Mouse (Mus musculus) G1E (cell line): ENCODE measurements at regions not wholly inside any gene's neighbourhood (a gene's known extent, or its start where the extent isn't known, plus 50 kb on each side); places are given as distances from the start of the nearest gene placed in this dataset.
"Not testable (repeated sequence)": the region's sequence is repeated elsewhere in the genome, so short reads cannot be mapped to it uniquely, and the experiment has no call there.

Source experiments
- ATAC-seq: 2 replicates; pipeline ENCODE4 v1.8.0; 2016; ENCODE audit warnings: mild to moderate bottlenecking; ENCODE audit not compliant: insufficient number of reproducible peaks, poor library complexity, low FRiP score, severe bottlenecking; ENCODE audit errors: extremely low read depth
- DNase-seq: peaks from one replicate; pipeline ENCODE4 v3.0.0; 2012; ENCODE audit warnings: low spot score
- H3K27me3 ChIP-seq: 2 replicates; pipeline ENCODE4 v1.6.1; 2012; ENCODE audit warnings: mild to moderate bottlenecking, low read length, inconsistent platforms; ENCODE audit not compliant: insufficient read depth
- H3K36me3 ChIP-seq: replicated peaks from 2 replicates; pipeline ENCODE3; 2012; ENCODE audit warnings: mild to moderate bottlenecking, inconsistent platforms
- H3K4me1 ChIP-seq: 2 replicates; pipeline ENCODE4 v1.6.1; 2012; ENCODE audit warnings: low read depth, low read length, inconsistent platforms, mixed read lengths; ENCODE audit not compliant: insufficient read depth
- H3K4me3 ChIP-seq: 2 replicates; pipeline ENCODE4 v1.5.1; 2012; ENCODE audit warnings: low read depth, mild to moderate bottlenecking, inconsistent platforms, low read length, moderate library complexity, mixed read lengths
- H3K9me3 ChIP-seq: replicated peaks from 2 replicates; pipeline ENCODE4 v1.6.1; 2012; ENCODE audit warnings: inconsistent platforms
- CTCF ChIP-seq: IDR thresholded peaks from 2 replicates; pipeline ENCODE4 v1.5.1; 2012; ENCODE audit warnings: low read depth, low read length, inconsistent platforms, mixed read lengths

GRCm38 (mm10) chr7:60733331-60733994 is 593.4 kb upstream of the Snrpn start:
- not testable (repeated sequence) for H3K27me3 ChIP-seq, H3K4me1 ChIP-seq, H3K36me3 ChIP-seq, ATAC-seq, H3K9me3 ChIP-seq, H3K4me3 ChIP-seq, DNase-seq

GRCm38 (mm10) chr7:60728108-60728721 is 588.2 kb upstream of the Snrpn start:
- not testable (repeated sequence) for H3K27me3 ChIP-seq, H3K36me3 ChIP-seq, H3K4me3 ChIP-seq, ATAC-seq, DNase-seq, H3K9me3 ChIP-seq, H3K4me1 ChIP-seq
- peak; percentile 25; the same call in 1 of the 2 replicates for TF ChIP-seq CTCF
